Mouse (Mus musculus) brown adipose tissue, adult 24 weeks (tissue): ENCODE data around the gene Cdon. TPM values are rescaled to one million over a fixed set of nuclear protein-coding genes. Genes with fewer than 3 reads are reported as not detected.

Experiments used
- H3K27ac ChIP-seq: fragments of 200-500 bp; replicated peaks from 2 replicates; pipeline ENCODE4 v1.5.1; 2012; ENCODE audit warnings: low read depth, mild to moderate bottlenecking, low read length
- H3K4me1 ChIP-seq: fragments of 200-500 bp; 2 replicates; pipeline ENCODE4 v1.6.1; 2012; ENCODE audit warnings: low read length, mixed read lengths; ENCODE audit not compliant: control insufficient read depth, insufficient read depth, insufficient read length
- H3K4me3 ChIP-seq: fragments of 200-500 bp; 2 replicates; pipeline ENCODE4 v1.5.1; 2012; ENCODE audit warnings: low read depth, mild to moderate bottlenecking, low read length, moderate library complexity; ENCODE audit not compliant: insufficient read depth
- polyA plus RNA-seq: library from polyadenylated mRNA; stranded (reverse); fragments of >200 nt; gene quantifications from 2 replicates; pipeline ENCODE4 v1.2.4, GENCODE M21; 2012; ENCODE audit not compliant: missing spikeins, insufficient read depth, insufficient read length

The Cdon gene
- polyA plus RNA-seq, 1 experiment: 10.9 TPM

DNA sequence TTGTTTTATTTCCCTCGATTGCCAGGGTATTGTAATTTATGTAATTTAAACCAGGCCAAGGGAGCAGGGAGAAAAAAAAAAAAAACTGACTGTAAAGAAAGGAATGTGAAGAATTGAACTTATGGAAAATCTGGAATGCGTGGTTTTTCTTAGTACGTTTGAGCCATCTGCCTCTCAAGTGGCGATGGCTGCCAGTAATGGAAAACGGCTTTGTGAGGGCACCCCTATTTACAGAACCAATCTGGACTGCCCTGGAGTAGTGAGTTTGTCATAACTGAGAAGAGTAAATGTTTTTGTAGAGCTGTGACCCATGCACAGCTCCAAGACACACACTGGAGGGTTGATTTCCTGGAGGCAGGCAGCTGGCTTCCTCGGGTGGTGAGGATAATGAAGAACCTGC lies 32.4 kb downstream of the Cdon start:
- Histone ChIP-seq H3K4me3 (no peak overlapping the region), H3K4me1 (no peaks in the 10 kb centered on the region), H3K27ac (no peak overlapping the region)

DNA sequence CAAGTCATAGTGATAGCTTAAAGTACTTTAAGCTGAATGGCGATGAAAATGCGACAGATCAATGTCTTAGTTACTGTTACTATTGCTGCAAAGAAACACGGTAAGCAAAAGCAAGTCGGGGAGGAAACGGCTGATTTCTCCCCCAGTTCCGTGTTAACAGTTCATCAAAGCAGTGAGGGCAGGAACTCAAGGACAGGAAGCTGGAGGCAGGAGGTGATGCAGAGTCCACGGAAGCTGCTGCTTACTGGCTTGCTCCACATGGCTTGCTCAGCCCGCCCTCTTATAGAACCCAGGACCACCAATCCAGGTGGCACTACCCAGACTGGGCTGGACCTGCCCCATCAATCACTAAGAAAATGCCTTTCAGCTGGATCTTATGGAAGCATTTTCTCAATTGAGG lies 38.7 kb downstream of the Cdon start:
- Histone ChIP-seq H3K4me1 (no peaks in the 10 kb centered on the region), H3K4me3 (no peak overlapping the region), H3K27ac (no peak overlapping the region)

DNA sequence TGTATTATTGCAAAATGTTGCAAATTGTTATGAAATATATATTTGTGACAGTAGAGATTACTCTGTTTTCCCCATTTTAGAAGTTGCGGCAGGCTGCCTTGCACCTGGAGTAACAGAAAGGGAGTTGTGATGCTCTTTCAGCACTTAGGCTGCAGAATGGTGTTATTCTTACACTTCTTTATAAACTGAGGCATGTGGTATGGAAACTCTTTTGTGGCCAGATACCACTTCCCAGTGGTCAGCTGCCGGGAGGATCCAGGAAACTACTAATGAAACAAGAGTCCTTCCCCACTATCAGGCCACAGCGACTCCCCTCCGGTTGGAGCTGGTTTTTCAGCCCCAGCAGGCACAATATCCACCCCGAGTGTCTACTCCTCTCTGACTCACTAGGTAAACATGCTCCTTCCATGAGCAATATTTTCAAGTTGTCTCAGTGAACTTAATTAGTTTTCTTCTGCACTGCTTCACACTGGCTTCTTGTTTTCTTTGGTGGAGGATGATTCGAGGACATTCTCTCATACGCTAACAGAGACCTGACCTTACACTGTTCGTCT lies 46.4 kb downstream of the Cdon start:
- Histone ChIP-seq H3K27ac (no peak overlapping the region), H3K4me3 (no peak overlapping the region), H3K4me1 (no peaks in the 10 kb centered on the region)

DNA sequence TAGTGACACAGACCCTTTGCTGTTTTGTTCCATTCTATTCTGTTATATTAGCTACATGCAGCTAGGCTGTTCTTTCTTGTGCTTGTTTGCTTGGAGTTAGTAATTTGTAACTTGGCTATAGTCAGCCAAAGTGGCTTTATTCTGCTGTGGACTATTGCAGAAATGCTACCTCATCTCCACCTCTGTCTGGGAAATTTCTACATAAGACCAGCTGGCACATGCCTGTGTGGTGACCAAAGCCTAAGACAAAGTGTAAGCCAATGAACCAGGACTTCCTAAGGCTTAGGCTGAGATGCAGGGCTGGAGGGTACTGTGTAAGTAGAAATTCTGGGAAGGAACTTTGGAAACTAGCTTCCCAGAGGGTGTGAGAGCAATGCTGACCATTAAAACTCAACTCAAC lies 48.0 kb downstream of the Cdon start:
- Histone ChIP-seq H3K27ac (no peak overlapping the region), H3K4me3 (no peak overlapping the region), H3K4me1 (no peaks in the 10 kb centered on the region)

DNA sequence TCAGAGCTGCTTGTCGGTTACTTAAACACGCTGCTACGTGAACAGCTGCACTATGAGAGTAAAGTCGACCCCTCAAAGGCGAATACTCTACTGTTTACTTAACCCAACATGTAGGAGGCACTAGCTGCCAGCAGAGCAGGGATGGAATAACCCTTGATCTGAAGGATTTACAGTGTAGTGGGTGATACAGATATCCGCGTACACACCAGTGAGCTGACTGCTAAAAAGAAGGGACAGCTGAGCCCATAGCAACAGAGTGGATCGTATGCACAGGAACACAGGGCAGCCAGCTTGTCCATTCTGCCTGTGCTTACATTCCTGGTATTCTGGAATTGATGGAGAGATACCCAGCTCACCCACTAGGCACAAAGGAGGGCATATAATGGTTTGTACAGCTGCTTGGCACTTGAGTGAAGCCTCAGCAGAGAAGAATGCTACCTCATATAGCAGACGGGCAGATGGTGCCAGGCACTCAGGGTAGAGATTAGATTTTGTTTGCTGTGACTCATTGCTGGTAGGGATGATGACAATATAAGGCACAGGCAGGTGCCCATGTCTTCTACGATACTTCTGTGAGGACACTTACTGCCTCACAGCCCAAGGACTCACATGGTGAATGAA lies 53.3 kb downstream of the Cdon start:
- no peak overlapping the region for H3K4me3 ChIP-seq
- H3K4me1 ChIP-seq: no peaks in the 10 kb centered on the region
- H3K27ac ChIP-seq: no peak overlapping the region

DNA sequence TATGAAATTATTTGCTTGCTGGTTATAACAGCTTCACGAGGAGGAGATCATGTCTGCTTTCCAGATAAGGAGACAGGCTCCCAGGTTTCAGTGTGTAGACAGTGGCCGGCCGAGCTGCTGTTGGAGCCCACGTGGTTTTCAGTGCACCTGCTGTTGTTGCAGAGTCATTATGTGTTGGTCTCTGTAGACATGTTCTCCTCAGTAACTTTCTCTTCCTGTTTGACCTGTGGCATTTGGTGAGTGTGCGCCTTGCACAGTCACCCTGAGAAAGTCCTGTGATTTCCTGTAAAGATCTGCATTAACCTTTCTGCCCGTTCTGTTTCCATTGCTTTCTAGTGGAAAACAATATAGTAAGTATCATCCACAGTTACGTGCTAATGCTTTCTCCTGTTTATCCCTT lies 54.5 kb downstream of the Cdon start:
- Histone ChIP-seq H3K4me3 (no peak overlapping the region), H3K27ac (no peak overlapping the region), H3K4me1 (no peaks in the 10 kb centered on the region)

DNA sequence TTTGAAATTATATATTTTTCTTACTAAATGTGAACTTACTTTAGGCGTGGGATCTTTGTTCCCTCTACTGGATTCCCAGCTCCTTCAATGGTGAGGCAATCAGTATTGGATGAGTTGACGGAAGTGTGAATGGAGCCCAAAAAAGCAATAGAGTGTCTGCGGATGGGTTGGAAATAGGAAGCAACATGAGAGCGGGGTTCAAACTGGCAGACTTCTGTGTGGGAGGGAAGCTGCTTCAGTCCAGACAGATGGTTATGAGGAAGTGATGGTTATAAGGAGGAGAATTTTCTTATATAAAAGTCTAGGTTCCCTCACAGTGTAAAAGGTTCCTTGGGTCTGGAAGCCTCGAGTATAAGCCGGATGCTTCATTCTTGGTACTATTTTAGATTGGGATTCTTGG lies 58.5 kb downstream of the Cdon start:
- H3K4me1 ChIP-seq: no peaks in the 10 kb centered on the region
- H3K4me3 ChIP-seq: no peak overlapping the region
- no peak overlapping the region for H3K27ac ChIP-seq

DNA sequence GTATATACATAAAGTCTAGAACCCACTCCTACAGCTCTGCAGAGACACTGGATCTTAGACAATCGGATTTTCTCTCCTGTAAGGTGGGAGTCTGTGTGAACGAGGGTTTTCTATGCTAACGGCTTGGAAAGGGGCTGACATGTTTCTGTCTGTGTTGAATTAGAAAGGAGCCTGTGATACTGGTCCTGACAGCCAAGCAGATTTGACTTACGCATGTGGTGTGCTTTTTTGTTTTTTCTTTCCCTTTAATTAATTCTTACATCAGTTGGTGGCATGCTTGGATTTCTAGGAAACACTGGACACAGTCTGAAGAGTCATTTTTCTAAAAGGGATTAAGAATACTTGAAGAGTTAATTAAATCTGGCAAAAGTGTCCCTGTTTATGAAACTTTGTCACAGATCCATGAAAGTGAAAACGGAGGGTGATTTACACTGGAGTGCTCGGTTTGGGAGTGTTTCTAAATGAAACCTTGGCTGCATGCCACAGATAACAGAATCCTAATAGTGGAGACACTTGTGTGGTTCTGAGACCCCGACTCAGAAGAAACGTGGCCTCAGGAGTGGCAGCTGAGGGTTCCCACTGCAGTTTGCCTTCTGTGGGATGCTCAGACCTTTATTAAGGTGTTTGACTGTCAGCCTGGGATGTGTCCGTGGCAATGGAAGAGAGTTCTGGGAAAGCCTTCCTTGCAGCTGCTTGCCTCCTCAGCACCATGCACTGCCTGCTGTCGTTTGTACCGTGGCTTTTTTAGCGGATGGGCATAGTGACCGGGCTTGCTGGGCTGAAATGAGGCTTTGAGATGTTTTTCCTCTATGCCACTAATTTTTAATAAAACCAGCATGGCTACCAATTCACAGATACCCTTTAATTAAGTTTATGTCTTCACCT lies 61.3 kb downstream of the Cdon start:
- no peak overlapping the region for H3K4me3 ChIP-seq
- H3K27ac ChIP-seq: no peak overlapping the region
- H3K4me1 ChIP-seq: no peaks in the 10 kb centered on the region

DNA sequence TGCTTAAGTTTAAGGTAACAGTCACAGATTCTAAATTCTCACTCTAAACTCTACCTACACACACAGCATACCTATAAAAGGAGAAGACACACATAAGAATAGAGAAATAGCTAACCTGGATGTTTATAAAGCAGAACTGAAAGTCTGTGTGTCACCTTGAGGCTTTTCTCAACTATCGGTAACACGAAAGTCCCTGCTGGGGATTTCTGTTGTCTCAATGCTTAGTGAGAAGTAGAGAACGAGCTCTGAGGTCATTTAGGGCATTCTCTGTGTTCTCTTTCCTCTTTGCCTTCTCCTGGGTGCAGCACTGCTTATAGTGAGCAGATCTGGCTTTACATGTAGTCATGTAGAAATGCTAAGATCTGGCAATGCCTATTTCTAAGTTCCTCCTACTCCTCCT lies 63.0 kb downstream of the Cdon start:
- Histone ChIP-seq H3K27ac (no peak overlapping the region), H3K4me1 (no peaks in the 10 kb centered on the region), H3K4me3 (no peak overlapping the region)

DNA sequence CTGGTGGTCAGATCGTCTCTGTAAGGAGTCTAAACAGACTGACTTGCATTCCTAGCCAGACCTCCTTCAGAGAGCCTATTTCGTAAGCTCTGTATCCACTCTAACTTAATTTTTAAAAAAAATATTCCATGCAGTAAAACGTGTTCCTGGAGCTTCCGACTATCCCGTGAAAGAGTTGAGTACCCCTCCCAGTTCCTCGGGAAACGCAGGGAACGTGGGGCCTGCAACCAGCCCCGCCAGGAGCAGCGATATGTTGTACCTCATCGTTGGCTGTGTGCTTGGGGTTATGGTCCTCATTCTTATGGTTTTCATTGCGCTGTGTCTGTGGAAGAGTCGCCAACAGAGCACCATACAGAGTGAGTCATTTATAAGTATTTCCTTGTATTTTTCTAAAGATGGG lies 65.7 kb downstream of the Cdon start:
- Histone ChIP-seq H3K4me1 (no peaks in the 10 kb centered on the region), H3K27ac (no peak overlapping the region), H3K4me3 (no peak overlapping the region)

DNA sequence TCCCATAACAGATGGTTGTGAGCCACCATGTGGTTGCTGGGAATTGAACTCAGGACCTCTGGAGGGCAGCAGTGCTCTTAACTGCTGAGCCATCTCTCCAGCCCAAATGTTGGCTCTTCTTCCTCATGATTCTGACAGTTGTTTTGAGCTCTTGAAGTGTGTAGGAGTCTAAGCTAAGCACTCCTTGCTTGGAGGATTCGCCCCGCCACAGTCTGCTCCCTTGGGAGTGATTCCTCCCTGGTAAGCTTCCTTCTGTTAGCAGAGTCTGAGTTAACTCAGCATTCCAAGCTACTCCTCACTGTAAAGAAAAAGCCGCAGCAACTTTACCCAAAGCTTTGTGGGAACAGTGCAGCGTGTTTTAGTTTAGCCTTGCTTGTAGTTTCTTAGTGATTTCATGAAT lies 67.6 kb downstream of the Cdon start:
- Histone ChIP-seq H3K27ac (no peak overlapping the region), H3K4me3 (no peak overlapping the region), H3K4me1 (no peaks in the 10 kb centered on the region)

DNA sequence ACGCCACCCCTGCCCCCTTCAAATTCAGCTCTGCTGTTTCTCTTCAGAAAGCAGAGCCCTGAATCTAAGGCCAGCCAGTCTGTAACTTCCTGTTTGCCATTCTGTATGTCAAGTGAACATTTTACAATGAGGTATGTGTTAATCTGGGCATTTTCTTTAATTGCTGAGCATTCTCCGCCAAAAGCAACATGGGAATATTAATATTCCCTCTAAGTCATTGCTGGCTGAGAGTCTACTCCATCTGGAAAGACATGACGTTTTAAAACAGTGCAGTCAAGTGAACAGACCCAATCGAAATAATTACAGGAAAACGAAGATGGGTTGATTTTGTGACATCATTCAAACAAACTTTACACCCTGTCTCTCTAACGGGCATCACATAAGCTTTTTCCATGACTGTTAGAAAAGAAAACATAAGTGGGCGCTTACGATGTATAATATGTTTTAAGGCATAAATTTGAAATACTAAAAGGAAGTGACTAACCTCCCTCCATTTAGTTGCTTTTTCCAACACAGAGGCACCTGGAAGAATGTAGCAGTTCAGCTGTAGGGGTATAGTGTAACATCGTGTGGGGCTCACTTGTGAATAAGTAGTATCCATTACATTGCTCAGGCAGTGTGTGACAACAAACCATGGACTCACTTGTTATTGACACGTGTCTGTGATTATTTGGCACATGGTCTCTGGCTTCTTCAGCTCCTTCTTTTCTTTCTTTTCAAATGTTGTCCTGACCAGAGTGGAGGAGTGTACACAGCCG lies 70.4 kb downstream of the Cdon start:
- no peak overlapping the region for H3K27ac ChIP-seq

DNA sequence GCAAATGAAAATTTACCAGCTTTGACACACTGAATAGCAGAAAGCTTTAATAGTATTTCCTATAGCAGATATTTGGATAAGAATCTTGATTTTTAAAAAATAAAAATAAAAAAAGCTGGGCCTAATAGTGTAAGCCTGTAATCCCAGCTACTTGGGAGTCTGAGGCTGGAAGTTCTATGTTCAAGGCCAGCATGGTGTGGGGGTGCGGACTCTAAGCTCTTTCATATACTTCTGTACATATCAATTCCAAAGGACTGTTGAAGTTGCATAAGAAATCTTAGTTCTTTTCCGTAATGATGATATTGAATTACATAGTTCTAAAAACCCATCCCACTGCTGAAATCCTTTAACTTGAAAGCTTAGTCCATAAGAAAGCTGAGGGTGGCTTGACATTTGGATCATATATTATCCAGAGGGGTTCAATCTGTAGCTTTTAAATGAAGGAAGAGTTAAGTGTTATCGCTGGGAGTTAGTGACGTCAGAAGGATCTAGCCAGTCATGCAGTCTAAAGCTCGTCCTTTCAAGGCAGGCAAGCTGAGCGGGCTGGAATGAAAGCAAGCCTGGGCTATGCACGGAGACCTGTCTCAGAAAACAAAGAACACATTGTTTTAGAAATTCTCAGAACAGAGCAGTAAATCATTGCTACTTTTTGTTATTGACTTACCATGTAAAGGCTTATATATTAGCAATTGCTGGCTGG lies 72.3 kb downstream of the Cdon start:
- no peak overlapping the region for H3K4me3 ChIP-seq
- H3K27ac ChIP-seq: no peak overlapping the region
- no peaks in the 10 kb centered on the region for H3K4me1 ChIP-seq

More for the DNA sequence above, 70.4 kb downstream of the Cdon start:
- Histone ChIP-seq H3K4me1 (no peaks in the 10 kb centered on the region), H3K4me3 (no peak overlapping the region)

DNA sequence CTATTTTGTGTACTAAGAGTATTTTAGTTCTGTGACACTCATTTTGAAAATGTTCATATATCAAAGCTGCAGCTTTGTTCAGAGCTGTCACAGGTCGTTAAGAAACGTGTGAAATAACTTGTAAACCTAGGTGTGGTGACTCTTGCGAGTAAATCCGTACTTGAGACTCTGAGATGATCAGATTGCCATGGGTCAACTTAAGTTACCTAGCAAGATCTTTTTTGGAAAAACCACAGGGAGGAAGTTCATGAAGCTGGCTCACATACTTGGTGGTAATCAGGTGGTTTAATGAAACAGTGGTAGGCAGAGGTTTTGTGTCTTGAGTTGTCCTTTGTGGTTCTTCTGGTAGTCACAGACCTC lies 72.8 kb downstream of the Cdon start:
- no peak overlapping the region for H3K4me3 ChIP-seq
- H3K27ac ChIP-seq: no peak overlapping the region
- no peaks in the 10 kb centered on the region for H3K4me1 ChIP-seq

DNA sequence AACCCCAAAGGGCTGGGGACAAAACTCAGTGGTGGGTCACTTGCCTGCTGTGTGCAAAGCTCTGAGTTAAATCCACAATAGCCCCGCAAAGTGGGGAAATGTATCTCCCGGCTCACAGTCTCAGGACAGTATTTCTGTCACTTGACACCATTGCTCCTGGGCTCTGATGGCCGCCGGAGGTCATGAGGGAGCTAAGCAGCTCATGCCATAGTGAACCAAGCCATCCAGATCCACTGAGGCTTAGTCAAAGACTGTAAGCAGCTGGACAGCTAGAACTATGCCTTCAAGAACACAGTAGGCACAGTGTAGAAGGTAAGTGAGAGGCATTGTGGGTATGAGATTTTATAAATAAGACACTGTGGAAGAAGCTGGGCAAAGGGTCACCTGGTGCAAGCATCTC lies 74.0 kb downstream of the Cdon start:
- H3K4me3 ChIP-seq: no peak overlapping the region
- H3K4me1 ChIP-seq: no peaks in the 10 kb centered on the region
- H3K27ac ChIP-seq: no peak overlapping the region
